Mouse (Mus musculus) megakaryocyte, embryonic 14.5 days (primary cell): ENCODE results near the gene Plekha5.

ENCODE experiments used
- FLI1 ChIP-seq: IDR thresholded peaks from 2 replicates; pipeline ENCODE4 v1.6.1; 2012; ENCODE audit warnings: low read length, inconsistent platforms, mixed read lengths
- GATA1 ChIP-seq: IDR thresholded peaks from 3 replicates; pipeline ENCODE4 v1.6.1; 2012; ENCODE audit warnings: mixed read lengths, low read length, inconsistent platforms, borderline replicate concordance

- TF ChIP-seq GATA1: no peak
- TF ChIP-seq FLI1: no peak
These were observed 65.7 kb downstream of the Plekha5 start for GRCm38 (mm10) chr6:140489570-140489969.
